Mouse (Mus musculus) hindbrain, embryonic 13.5 days (tissue): Measurements from ENCODE around the gene Pabpc1l. TPM values are rescaled to one million over a fixed set of nuclear protein-coding genes. Genes with fewer than 3 reads are reported as not detected.
"Not testable (repeated sequence)": the region's sequence is repeated elsewhere in the genome, so short reads cannot be mapped to it uniquely, and the experiment has no call there.

Experiments used
- ATAC-seq: fragments of 200-750 bp; cut with Nextera tagmentation; 2 replicates; pipeline ENCODE4 v1.8.0; 2017; ENCODE audit warnings: moderate TSS enrichment; ENCODE audit not compliant: low FRiP score
- H3K27ac ChIP-seq: fragments of 300-500 bp; sonication (generic); 2 replicates; pipeline ENCODE4 v1.5.1; 2015; ENCODE audit warnings: inconsistent platforms, mild to moderate bottlenecking, moderate library complexity
- H3K27me3 ChIP-seq: fragments of 300-500 bp; sonication (generic); 2 replicates; pipeline ENCODE4 v1.6.1; 2015; ENCODE audit warnings: mild to moderate bottlenecking, inconsistent platforms
- H3K36me3 ChIP-seq: fragments of 300-500 bp; sonication (generic); 2 replicates; pipeline ENCODE4 v1.6.1; 2015; ENCODE audit warnings: mild to moderate bottlenecking, inconsistent platforms
- H3K4me1 ChIP-seq: fragments of 300-500 bp; sonication (generic); replicated peaks from 2 replicates; pipeline ENCODE4 v1.6.1; 2015; ENCODE audit warnings: inconsistent platforms
- H3K4me2 ChIP-seq: fragments of 300-500 bp; sonication (generic); 2 replicates; pipeline ENCODE4 v1.6.1; 2015; ENCODE audit warnings: inconsistent platforms, mild to moderate bottlenecking, moderate library complexity
- H3K4me3 ChIP-seq: fragments of 300-500 bp; sonication (generic); 2 replicates; pipeline ENCODE4 v1.5.1; 2015; ENCODE audit warnings: mild to moderate bottlenecking, inconsistent platforms
- H3K9ac ChIP-seq: fragments of 300-500 bp; sonication (generic); 2 replicates; pipeline ENCODE4 v1.6.1; 2015; ENCODE audit warnings: mild to moderate bottlenecking, inconsistent platforms
- H3K9me3 ChIP-seq: fragments of 300-500 bp; sonication (generic); 2 replicates; pipeline ENCODE4 v1.6.1; 2016; ENCODE audit warnings: inconsistent platforms
- WGBS: fragments of 180-500 bp; shearing (Covaris S2); methylation state at CpG from one replicate; pipeline ENCODE4 v1.1.7; 2015; 5-methylcytosine and 5-hydroxymethylcytosine counted together
- polyA plus RNA-seq: library from polyadenylated mRNA; unstranded; fragments of >200 nt; fragmentation: Nextera tagmentation; extraction: Ambion mirVana; gene quantifications from 2 replicates; pipeline ENCODE4 v1.2.1, GENCODE M21; 2015

Pabpc1l gene
- polyA plus RNA-seq, 1 experiment from 2014 or later, result 2.2 TPM

DNA sequence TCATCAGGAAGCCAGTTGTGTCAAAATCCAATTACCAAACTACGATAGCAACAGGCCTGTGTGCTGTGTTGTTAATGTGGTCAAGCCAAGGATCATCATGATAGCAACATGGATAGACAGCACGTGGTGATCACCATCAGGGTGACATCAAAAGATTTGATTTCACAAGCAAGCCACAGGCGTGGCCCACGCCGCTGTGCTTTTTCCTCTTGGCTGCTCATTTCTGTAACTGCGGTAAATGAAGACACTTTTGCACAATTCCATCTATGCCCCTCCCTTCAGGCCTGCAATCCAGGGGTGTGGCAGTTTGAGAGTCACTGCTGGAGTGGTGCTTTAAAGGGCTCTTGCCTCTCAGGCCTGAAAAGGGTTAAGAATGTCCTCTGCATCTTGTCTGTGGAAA, 15.7 kb downstream of the Pabpc1l start:
- Histone ChIP-seq H3K4me2 (no peak overlapping the region), H3K27ac (no peak overlapping the region), H3K9me3 (no peaks in the 10 kb centered on the region), H3K9ac (no peak overlapping the region), H3K4me3 (no peak overlapping the region), H3K27me3 (no peaks in the 10 kb centered on the region), H3K36me3 (no peaks in the 10 kb centered on the region), H3K4me1 (no peaks in the 10 kb centered on the region; the same call in 1 of the 2 replicates)
- no peak for ATAC-seq
- WGBS, result 90% methylated on average over 6 of the region's 6 CpGs

DNA sequence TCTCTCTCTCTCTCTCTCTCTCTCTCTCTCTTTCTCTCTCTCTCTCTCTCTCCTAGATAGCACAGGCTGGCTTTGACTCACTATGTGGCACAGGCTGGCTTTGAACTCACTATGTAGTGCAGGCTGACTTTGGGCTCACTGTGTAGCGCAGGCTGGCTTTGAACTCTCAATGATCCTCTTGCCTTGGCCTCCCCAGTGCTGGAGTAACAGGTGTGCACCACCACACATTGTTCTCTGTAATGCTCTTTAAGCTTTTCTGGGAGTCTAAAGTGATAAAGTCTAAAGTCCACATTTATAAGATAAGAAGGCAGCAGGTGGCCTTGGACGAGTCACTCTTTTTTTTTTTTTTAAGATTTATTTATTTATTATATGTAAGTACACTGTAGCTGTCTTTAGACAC, 16.3 kb downstream of the Pabpc1l start:
- Histone ChIP-seq H3K4me3 (no peak overlapping the region), H3K4me2 (no peak overlapping the region), H3K9me3 (no peaks in the 10 kb centered on the region), H3K27ac (no peak overlapping the region), H3K36me3 (no peaks in the 10 kb centered on the region), H3K27me3 (no peaks in the 10 kb centered on the region), H3K4me1 (no peaks in the 10 kb centered on the region; the same call in 1 of the 2 replicates), H3K9ac (no peak overlapping the region)
- no peak for ATAC-seq
- WGBS, result 95% methylated on average over 2 of the region's 2 CpGs

DNA sequence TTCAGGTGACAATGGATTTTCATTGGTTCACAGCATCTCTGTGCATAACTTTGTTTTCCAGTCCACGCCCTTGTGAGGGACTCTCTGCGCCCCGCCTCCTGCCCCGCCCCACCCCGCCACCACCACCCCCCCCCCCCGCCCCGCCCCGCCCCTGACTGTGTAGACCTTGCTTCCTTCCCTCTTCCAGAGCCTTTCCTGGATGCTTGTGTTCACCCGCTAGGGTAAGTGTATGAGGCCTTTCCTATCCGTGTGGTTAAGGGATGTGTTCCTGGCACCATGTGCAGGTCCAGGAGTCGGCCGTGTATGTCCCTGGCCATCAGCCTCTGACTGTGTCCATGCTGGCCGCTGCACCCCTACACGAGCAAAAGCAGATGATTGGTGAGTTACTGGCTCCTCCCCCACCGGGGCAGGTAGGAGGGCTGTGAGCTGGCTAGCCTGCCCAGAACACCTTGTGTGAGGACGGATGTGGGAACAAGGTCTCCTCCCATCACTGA, 22.0 kb downstream of the Pabpc1l start:
- ATAC-seq, result no peak; the same call in 1 of the 2 replicates
- H3K4me1 ChIP-seq, result peaks cover 3% of the 10 kb centered on the region
- no peaks in the 10 kb centered on the region for H3K27me3 ChIP-seq
- H3K4me3 ChIP-seq, result peak overlapping the region; percentile 29
- H3K9ac ChIP-seq, result no peak overlapping the region
- no peaks in the 10 kb centered on the region for H3K9me3 ChIP-seq
- 5% methylated on average over 12 of the region's 16 CpGs for WGBS
- peaks cover 17% of the 10 kb centered on the region for H3K36me3 ChIP-seq
- no peak overlapping the region for H3K27ac ChIP-seq
- peak overlapping the region; percentile 47 for H3K4me2 ChIP-seq

DNA sequence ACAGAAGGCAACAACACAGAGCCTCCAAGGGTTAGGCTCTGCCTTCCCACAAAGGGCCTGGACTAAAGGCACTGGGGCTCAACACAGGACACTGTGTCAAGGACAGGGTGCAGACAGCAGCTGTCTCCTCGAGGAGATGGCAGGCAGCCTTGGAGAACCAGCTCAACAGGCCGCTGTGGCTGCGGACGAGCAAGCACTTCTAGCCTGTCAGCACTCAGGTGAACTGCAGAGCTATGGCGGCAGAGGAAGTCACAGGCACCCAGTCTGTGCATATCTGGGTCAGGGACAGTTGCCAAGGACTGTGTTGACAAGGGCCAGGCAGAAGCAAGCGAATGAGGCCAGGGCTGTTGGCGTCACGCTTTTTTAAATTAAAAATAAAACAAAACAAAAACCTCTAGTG, 28.5 kb downstream of the Pabpc1l start:
- Histone ChIP-seq H3K9ac (no peak overlapping the region), H3K9me3 (no peaks in the 10 kb centered on the region), H3K4me1 (no peaks in the 10 kb centered on the region), H3K4me3 (no peak overlapping the region), H3K27me3 (no peaks in the 10 kb centered on the region), H3K27ac (no peak overlapping the region), H3K36me3 (peaks cover 71% of the 10 kb centered on the region), H3K4me2 (no peak overlapping the region)
- WGBS, result 94% methylated on average over 8 of the region's 8 CpGs
- no peak for ATAC-seq

DNA sequence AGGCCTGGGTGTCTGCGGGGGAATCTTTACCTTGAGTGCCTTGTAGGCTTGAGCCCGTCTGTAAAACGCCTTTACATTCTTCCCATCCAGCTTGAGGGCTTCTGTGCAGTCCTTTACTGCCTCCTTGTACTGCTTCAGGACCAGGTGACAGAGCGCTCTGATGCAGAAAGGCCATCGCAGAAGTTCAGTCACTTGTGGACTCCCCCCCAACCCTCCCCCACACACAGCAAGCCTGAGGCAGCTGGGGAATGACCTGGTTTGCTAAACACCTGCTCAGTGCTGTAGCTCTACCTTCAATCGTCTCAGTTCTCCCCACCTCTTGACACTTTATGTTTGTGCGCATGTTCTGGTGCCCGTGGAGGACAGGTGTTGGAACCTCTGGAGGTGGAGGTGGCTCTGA, 29.4 kb downstream of the Pabpc1l start:
- H3K4me1 ChIP-seq, result no peaks in the 10 kb centered on the region
- WGBS, result 96% methylated on average over 8 of the region's 8 CpGs
- H3K9me3 ChIP-seq, result no peaks in the 10 kb centered on the region
- H3K9ac ChIP-seq, result no peak overlapping the region
- no peak overlapping the region for H3K4me2 ChIP-seq
- no peak overlapping the region for H3K4me3 ChIP-seq
- H3K36me3 ChIP-seq, result peaks cover 80% of the 10 kb centered on the region
- H3K27me3 ChIP-seq, result no peaks in the 10 kb centered on the region
- no peak for ATAC-seq
- H3K27ac ChIP-seq, result no peak overlapping the region

DNA sequence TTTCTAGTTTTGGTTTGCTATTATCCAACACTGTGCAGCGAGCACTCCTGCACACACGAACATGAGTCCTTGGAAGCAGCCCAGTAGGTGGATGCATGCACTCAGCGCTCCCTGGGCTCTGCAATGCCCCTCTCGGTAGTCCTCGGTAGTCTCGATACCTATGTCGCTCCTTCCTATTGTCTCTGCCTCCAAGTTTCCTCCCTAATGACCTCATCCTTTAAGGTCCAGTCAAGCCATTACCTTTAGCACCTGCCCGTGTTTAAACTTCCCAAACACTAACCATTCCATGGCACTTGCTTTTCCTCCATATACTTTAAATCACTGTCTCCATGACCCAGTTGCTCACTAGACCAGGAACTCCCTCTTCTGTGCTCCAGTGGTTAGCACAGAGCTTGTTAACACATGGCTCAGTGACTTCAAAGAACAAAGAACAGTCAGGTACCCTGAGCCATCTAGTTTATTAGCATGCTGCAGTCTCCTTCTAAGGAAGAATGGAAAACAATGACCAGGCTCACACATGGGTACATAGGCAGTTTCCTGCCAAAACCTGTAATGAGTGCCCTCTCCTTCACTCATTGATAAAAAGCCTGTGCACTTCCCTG, 34.5 kb downstream of the Pabpc1l start:
- Histone ChIP-seq H3K4me3 (no peak overlapping the region), H3K27me3 (no peaks in the 10 kb centered on the region), H3K4me2 (no peak overlapping the region), H3K9ac (no peak overlapping the region), H3K9me3 (no peaks in the 10 kb centered on the region), H3K27ac (no peak overlapping the region), H3K4me1 (no peaks in the 10 kb centered on the region), H3K36me3 (peaks cover 90% of the 10 kb centered on the region)
- no peak for ATAC-seq
- 92% methylated on average over 8 of the region's 8 CpGs for WGBS

DNA sequence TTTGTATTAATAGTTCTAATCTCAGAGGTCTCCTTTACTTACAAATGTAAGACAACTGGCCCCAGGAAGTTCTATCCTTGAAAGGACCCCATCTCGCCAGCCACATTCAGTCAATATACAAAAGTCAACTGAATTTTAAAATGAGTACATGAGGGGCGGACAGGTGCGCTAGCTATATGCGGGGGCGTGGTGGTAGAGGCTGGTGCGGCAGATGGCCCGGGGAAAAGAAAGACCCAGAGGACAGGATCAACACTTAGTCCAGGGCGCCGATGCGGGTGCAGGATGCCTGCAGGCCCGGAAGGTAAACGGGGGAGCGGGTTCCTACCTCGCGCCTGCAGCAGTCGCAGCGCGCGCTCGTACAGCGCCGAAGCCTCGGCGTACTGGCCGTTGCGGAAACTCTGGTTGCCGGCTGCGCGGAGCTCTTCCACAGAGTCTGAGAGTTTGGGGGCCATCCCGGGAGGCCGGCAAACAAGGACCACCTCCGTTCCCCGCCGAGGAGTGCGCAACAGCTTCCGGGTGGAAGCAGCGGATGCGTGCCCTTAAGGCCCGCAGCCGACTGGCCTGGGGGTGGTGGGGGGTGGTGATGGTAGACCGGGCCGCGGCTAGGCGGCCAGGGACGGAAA, 45.0 kb downstream of the Pabpc1l start, which contains the start of gene Stk4:
Gene Stk4 (plus strand): TSS at position 181 of the 623 bp plus-strand sequence.
- peak within 1 kb of the TSS; percentile 97 for H3K4me3 ChIP-seq
- peak; percentile 50 for ATAC-seq
- H3K9me3 ChIP-seq, result no peaks in the 10 kb centered on the region
- no peaks in the 10 kb centered on the region for H3K27me3 ChIP-seq
- peak within 1 kb of the TSS; percentile 91 for H3K4me2 ChIP-seq
- peak within 1 kb of the TSS; percentile 89 for H3K9ac ChIP-seq
- H3K4me1 ChIP-seq, result peaks cover 32% of the 10 kb centered on the region
- peak within 1 kb of the TSS; percentile 91 for H3K27ac ChIP-seq
- H3K36me3 ChIP-seq, result peaks cover 17% of the 10 kb centered on the region
- whole genome bisulfite sequencing, result under 1% methylated on average over 45 of the region's 45 CpGs

DNA sequence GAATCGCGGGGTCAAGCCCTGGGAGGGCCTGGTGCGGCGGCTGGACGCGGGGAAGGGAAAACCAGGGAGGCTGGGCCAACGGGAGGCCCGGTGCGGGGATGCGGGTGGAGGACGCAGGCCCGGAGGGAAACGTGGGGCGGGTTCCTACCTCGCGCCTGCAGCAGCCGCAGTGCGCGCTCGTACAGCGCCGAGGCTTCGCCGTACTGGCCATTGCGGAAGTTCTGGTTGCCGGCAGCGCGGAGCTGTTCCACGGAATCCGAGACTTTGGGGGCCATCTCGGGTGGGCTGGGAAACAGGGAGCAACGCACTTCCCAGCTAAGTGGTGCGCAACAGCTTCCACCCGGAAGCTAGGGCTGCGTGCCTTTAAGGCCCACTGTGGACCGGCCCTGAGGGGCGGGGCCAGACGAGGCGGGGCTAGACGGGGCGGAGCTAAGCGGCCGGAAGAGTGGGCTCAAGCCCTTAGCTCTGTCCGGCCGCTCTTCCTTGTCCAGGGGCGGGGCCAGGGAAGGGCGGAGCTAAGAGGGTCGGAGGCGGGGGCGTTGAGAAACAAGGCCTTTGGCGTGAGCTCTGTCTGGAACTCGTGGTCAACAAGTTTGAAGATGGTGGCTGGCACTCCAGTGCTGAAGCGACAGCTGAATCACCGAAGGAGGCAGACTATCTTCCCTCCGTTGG, 45.7 kb downstream of the Pabpc1l start, which contains the start of gene Tomm34:
Gene Tomm34 (minus strand): TSS at position 405 of the 672 bp plus-strand sequence.
- H3K4me2 ChIP-seq, result peak within 1 kb of the TSS; percentile 91
- ATAC-seq, result peak; percentile 96
- H3K27me3 ChIP-seq, result no peaks in the 10 kb centered on the region
- H3K36me3 ChIP-seq, result peaks cover 10% of the 10 kb centered on the region
- WGBS, result under 1% methylated on average over 47 of the region's 55 CpGs
- peaks cover 37% of the 10 kb centered on the region for H3K4me1 ChIP-seq
- H3K4me3 ChIP-seq, result peak within 1 kb of the TSS; percentile 97
- H3K9ac ChIP-seq, result peak within 1 kb of the TSS; percentile 89
- no peaks in the 10 kb centered on the region for H3K9me3 ChIP-seq
- H3K27ac ChIP-seq, result peak within 1 kb of the TSS; percentile 91

DNA sequence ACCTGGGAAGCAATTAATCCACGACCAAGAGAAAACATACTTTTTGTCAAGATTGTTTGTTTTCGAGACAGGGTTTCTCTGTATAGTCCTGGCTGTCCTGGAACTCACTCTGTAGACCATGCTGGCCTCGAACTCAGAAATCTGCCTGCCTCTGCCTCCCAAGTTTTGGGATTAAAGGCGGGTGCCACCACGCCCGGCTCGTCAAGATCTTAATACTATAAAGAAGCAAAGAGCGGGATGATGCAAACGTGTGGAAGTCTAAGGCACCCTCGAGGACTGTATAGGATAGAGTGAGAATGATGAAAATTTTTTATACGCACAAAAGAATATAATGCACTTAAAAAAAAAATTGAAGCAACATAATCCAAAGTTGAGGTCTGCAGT, 46.2 kb downstream of the Pabpc1l start:
- 81% methylated on average over 11 of the region's 11 CpGs for WGBS
- Histone ChIP-seq H3K9ac (0 out of 2 replicates have a peak overlapping the region, but pooled peaks have one; percentile 89), H3K27ac (peak overlapping the region; percentile 91), H3K4me2 (peak overlapping the region; percentile 91), H3K4me1 (peaks cover 37% of the 10 kb centered on the region), H3K4me3 (peak overlapping the region; percentile 97)
- H3K27me3 ChIP-seq, H3K9me3 ChIP-seq, H3K36me3 ChIP-seq, ATAC-seq: not testable (repeated sequence)

DNA sequence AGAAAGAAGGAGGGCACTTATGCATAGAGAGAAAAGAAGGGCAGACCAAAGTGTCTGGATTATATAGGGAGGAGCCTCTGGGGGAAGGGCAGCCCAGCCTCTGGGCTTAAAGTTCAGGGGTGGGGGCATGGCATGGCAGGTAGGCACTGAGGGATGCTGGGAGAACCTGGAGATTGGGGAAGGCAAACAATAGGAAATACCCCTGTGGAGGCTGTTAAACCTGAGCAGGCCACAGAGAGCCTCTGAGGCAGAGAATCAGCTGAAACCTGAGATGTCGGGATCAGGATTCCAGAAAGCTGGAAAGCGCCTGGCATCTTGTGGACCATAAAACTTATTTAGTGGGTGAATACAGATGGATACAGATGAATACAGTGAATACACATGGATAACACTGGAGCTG, 46.9 kb downstream of the Pabpc1l start:
- Histone ChIP-seq H3K9me3 (no peaks in the 10 kb centered on the region), H3K9ac (no peak overlapping the region), H3K4me1 (peaks cover 37% of the 10 kb centered on the region), H3K4me2 (no peak overlapping the region), H3K27ac (no peak overlapping the region), H3K36me3 (0 out of 2 replicates have a peak, but pooled peaks cover under 1% of the 10 kb centered on the region), H3K4me3 (no peak overlapping the region), H3K27me3 (no peaks in the 10 kb centered on the region)
- ATAC-seq, result no peak
- 81% methylated on average over 2 of the region's 2 CpGs for WGBS

DNA sequence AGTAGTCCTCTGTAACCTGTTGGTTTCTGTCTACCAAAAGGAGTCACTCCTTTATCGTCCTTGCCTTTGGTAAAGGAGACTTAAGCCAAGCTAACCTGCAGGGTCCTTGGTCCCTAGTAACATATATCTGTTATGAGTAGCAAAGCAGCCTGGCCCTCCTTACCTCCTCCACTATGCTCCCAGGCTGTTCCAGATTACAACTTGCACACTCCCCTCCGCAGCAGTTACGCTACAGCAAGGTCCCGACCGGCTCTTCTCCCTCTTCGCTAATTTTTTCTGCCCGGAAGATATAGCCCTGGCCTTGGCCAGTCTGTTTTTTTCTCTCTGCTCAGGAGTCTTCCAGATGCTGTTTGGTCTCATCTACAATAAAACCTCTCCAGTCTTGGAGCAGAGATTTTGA, 47.9 kb downstream of the Pabpc1l start:
- WGBS, result 90% methylated on average over 7 of the region's 7 CpGs
- Histone ChIP-seq H3K9me3 (no peaks in the 10 kb centered on the region), H3K4me2 (no peak overlapping the region), H3K4me1 (peaks cover 34% of the 10 kb centered on the region), H3K36me3 (no peaks in the 10 kb centered on the region), H3K9ac (no peak overlapping the region), H3K27ac (no peak overlapping the region), H3K4me3 (no peak overlapping the region), H3K27me3 (no peaks in the 10 kb centered on the region)
- no peak for ATAC-seq

DNA sequence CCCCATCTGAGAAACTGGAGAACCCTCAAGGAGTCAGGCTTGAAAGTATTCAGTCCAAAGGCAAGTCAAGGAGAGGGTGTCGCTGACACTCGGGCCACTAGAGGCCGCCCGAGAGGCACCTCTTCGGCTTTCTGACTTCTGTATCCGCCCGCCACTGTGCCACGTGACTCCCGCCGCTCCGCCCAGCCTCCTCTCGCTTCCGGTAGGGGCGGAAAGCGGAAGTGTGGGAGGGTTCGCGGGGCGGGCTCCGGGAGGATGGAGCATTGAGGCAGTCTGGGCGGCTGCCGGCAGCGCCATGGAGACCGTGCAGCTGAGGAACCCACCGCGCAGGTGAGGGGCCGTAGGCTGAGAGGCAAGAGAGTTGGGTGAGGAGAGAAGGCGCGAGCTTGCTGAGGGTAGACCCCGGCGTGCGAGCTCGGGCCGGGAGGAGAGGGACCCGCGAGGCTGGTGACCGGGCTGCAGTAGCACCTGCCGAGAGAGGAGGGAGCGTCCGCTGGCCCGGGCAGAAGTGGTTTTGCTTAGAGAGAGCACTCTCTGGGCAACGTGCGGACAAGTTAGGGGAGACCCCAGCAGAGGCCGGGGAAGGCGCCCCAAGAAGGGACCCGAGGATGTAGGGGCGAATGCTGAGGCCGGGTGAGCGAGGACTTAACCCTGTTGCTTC, 48.8 kb downstream of the Pabpc1l start:
- Histone ChIP-seq H3K27ac (peak overlapping the region; percentile 79), H3K27me3 (no peaks in the 10 kb centered on the region), H3K36me3 (no peaks in the 10 kb centered on the region), H3K4me2 (peak overlapping the region; percentile 89), H3K9ac (peak overlapping the region; percentile 86), H3K4me1 (peaks cover 26% of the 10 kb centered on the region), H3K4me3 (peak overlapping the region; percentile 91), H3K9me3 (no peaks in the 10 kb centered on the region)
- peak; percentile 68 for ATAC-seq
- under 1% methylated on average over 48 of the region's 48 CpGs for WGBS
